Mouse (Mus musculus): Measurements from ENCODE around the gene Fam214a.

Gene Fam214a

DNA sequence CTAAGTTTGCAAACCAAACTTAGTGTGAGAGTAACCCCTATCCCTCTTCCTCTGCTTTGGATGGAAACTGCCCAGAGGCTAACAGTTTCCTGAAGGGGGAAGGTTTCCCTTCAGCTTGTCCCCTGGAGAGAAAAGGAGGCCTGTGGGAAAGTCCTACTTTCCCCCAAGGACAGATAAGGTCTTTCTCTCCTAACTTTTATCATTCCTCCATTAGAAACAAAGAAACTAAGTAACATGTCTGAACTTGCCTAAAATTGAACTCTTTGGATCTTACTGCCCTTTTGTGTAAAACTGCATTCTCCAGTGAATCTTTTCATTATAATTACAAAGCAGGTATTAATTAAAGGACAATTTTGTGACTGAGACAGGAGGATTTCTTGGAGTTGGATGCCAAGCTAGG is 45.3 kb downstream of the Fam214a start:
- CTCF ChIA-PET: interaction anchor here in 1 of 4 experiments (0.8 kb wide), 1 partner anchor 26 kb away, joined by 3 read pairs; no protein-coding TSS in a partner anchor
- POLR2A ChIA-PET: interaction anchor here in 2 of 4 experiments (0.9 to 1.4 kb wide), 2 partner anchors 40 to 214 kb away, joined by 3 to 4 read pairs; partner anchors contain the start of gene Arpp19 (in 1 of the 2)

DNA sequence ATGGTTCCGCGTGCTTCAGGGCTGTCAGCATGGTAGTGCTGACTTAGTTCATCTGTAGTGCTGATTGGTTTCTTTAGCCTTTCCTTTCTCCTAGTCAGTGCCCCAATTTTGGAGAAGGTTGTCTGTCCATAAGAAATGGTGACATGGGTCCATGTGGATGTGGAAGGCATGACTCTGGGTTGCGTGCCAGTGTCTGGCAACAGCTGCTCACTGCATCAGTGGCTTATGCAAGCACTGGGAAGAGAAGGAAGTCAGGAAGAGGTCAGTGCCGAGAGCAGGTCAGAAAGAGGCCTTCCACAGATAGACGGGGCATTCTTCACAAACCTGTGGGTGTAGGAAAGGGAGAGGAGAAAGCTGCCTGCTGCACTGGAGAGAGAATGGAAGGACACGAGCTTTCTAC is 48.3 kb downstream of the Fam214a start:
- POLR2A ChIA-PET: interaction anchor here in 1 of 4 experiments (0.5 kb wide), 1 partner anchor 36 kb away, joined by 3 read pairs; the partner anchor contains the start of gene Arpp19
- CTCF ChIA-PET: interaction anchor here in 1 of 4 experiments (1.3 kb wide), 1 partner anchor 49 kb away, joined by 5 read pairs; no protein-coding TSS in a partner anchor

DNA sequence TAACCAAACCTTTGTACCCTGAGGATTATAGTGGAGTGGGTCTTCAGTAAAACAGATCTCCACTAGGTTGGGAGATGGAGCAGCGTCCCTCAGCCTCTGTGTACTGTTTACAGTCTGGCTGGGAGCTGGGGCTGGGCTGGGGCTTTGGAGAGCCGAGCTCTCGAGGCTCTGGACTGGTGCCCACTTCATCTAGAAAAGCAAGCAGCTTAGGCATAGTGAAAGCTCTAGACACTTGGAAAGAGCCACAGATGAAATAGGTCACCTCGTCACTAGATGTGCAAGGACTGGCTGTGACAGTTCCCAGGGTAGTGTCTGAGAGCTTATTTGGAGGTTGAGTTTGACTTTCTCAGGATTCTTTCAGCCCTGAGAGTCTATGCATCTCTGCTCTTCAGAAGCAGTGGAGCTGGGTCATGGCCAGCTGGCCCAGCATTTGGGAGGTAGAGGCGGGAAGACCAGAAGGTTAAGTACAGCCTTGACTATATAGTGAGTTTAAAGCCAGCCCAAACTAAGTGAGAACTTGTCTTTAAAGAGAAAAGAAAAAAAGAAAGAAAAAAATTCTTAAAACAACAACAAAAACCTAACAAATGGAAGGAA is 49.0 kb downstream of the Fam214a start:
- CTCF ChIA-PET: interaction anchor here in 1 of 4 experiments (1.3 kb wide), 1 partner anchor 48 kb away, joined by 5 read pairs; no protein-coding TSS in a partner anchor

DNA sequence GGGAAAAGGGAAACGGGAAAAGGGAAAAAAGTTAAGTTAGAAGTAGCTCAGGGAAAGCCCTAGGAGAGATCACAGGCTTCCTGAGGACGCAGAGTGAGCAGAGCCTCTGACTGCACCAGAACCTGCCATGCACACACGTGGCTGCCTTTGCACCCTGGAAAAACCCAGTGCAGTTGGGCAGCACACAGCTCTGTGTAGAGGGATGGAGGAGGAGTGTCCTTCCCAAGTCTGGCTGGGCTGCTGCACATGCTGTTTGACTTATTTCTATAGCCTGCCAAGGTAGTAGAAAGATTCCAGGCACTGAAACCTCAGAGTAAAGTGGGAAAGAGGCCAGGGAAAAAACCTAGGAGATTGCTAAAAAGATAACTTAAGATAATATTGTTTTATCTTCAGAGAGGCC is 49.6 kb downstream of the Fam214a start:
- POLR2A ChIA-PET: interaction anchor here in 1 of 4 experiments (0.5 kb wide), 1 partner anchor 1958 kb away, joined by 3 read pairs; no protein-coding TSS in a partner anchor
- CTCF ChIA-PET: interaction anchor here in 1 of 4 experiments (1.3 kb wide), 1 partner anchor 48 kb away, joined by 5 read pairs; no protein-coding TSS in a partner anchor

More for the DNA sequence above, 49.0 kb downstream of the Fam214a start:
- POLR2A ChIA-PET: no interaction called here

DNA sequence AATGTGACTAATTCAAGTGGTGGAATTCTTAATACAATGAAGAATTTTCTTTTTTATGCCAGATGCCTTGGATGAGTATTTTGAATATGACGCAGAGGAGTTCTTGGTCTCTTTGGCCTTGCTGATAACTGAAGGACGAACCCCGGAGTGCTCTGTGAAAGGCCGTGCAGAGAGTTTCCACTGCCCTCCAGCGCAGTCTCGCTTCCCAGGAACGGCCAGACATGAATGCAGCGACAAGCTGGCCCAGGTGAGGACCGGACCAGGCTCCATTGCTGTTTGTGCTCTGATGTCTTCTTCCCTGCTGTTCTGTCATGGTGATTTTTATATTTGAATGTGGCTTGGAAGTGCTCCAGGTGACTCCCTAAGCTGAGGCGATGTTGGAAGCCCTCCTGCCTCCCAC is 51.5 kb downstream of the Fam214a start:
- ChIA-PET POLR2A (interaction anchor here in 2 of 4 experiments (1.2 to 1.3 kb wide), 2 partner anchors 11 to 16 kb away, joined by 3 read pairs; no protein-coding TSS in a partner anchor), CTCF (no interaction called here)

DNA sequence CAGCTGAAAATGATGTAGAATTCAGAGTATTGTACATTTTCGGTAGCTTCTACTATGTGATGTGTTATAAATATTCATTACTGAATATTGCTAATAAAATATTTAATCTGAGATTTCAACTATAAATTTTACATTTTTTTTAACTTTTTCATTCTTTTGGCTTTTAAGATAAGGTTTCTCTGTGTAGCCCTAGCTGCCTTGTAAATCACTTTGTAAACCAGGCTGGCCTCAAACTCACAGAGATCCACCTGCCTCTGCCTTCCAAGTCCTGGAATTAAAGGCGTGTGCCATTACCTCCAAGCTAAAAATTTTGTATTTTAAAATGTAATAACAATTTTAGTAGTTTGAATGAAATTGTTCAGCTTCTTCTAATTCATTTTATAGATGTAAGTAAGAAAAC is 63.9 kb downstream of the Fam214a start:
- ChIA-PET POLR2A (interaction anchor here in 1 of 4 experiments (0.8 kb wide), 1 partner anchor 23 kb away, joined by 3 read pairs; no protein-coding TSS in a partner anchor), CTCF (interaction anchor here in 1 of 4 experiments (1.5 kb wide), 1 partner anchor 33 kb away, joined by 3 read pairs; no protein-coding TSS in a partner anchor)

DNA sequence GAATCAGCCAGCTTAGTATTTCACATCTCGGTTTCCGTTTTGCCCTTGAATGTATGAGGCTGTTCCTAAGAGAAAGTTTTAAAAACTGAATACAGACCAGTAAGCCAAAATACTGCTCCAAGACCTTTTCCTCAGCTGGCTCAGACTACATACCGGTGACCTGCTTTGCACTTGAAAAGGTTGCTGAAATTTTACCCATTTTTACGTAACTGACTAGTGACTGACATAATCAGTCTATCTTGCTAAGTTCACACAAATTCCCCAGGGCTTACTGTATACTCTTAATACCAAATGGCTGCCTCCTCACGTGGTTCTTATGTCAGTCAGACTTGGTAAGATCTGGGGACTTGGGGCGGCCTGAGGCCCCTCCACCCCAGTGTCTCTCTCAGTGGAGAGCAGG is 66.5 kb downstream of the Fam214a start:
- ChIA-PET CTCF (no interaction called here), POLR2A (interaction anchor here in 1 of 4 experiments (1.4 kb wide), 1 partner anchor 11 kb away, joined by 4 read pairs; no protein-coding TSS in a partner anchor)

DNA sequence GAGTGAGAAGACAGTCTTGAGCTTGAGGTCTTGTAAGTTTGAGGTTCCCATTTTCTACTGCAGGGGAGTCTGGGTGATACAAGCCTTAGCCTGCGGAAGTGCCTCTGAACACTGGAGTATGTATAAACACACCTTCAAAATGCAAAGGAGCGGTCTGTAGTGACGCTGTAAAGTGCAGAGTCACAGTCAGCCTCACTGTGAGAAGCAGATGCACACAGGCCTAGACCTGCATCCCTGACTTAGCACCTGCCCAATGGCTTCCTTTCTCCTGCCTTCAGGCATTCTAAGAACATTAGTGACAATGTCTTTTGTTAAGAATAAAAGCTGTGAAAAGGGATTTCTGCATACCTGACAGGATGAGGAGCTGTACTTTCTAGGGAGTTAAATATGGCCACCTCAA is 66.9 kb downstream of the Fam214a start:
- ChIA-PET POLR2A (interaction anchor here in 1 of 4 experiments (0.7 to 1.4 kb wide), 3 partner anchors 11 to 44 kb away, joined by 3 to 4 read pairs (median 3); no protein-coding TSS in a partner anchor), CTCF (no interaction called here)

DNA sequence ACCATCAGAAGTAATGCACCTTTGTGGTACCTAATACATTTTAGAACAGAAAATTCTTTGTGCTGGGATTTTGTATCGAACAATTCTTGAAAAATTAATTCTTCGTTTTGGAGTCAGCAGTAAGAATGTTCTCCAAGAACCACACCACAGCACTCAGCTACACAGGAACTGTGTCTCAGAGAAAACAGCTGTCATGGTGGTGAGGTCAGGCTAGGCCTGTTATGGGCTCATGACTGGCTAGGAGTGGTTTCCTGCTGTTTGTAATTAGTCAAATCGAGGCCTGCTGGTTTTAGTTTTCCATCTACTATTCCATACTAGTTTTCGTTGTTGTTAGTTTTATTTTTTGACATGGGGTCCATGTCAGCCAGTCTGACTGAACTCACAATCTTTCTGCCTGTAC is 67.9 kb downstream of the Fam214a start:
- POLR2A ChIA-PET: no interaction called here
- CTCF ChIA-PET: no interaction called here

DNA sequence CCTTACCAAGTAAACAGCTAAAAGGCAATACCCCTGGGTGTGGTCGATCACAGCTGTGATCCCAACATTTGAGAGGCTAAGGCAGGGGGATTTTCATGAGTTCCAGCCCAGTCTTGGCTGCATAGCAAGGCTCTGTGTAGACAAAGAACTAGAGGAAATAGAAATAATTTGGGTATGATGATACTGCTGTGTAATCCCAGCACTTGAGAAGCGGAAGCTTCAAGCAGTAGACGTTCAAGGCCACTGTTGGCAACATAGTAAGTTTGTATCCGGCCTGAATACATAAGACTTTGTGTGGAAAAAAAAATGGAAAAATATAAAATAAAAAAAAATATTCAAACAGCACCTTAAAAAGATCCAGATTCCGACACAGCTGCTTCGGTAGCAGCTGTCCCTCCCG is 69.9 kb downstream of the Fam214a start:
- CTCF ChIA-PET: interaction anchor here in 1 of 4 experiments (0.6 kb wide), 1 partner anchor 458 kb away, joined by 3 read pairs; no protein-coding TSS in a partner anchor
- POLR2A ChIA-PET: interaction anchor here in 2 of 4 experiments (1.2 to 2.5 kb wide), 2 partner anchors 16 kb away, joined by 4 to 9 read pairs; partner anchors contain the start of gene Arpp19 (in 1 of the 2)

DNA sequence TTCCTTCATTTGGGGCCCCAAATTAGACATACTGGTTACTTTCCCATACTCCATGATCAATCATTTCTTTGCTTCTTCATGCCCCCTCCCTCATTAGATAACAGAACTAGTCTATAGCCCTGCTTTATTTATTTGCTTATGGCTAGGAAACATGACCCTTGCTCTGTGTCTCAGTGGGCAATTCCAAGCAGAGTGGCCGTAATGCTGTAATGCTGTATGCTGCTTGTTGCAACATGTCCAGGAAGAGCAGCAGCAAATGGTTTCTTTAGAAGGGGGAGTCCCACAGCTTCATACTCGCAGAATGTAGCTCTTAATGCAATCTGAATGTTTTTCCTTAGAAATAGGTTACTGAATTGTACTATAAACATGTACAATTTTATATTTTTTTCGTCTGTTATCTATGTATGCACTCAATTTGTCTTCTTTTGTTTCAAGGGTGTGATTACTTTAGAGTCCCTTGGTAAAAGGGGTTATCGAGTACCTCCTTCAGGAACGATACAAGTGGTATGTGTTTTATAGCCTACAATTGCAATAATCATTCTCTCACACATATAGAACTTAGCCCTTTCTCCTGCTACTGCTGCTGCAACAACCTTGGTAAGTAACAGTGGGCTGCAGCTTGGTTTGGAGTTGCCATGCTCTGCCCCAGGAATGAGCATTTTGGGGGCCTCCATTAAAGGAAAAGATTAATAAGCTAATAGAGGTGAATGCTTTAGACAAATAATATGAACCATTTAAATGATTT is 70.6 kb downstream of the Fam214a start:
- ChIA-PET CTCF (interaction anchor here in 3 of 4 experiments (0.6 to 1.7 kb wide), 5 partner anchors 10 to 458 kb away, joined by 3 to 6 read pairs (median 3); no protein-coding TSS in a partner anchor), POLR2A (interaction anchor here in 3 of 4 experiments (0.8 to 2.5 kb wide), 5 partner anchors 15 to 169 kb away, joined by 3 to 9 read pairs (median 3); partner anchors contain the start of gene Arpp19 (in 1 of the 3))

DNA sequence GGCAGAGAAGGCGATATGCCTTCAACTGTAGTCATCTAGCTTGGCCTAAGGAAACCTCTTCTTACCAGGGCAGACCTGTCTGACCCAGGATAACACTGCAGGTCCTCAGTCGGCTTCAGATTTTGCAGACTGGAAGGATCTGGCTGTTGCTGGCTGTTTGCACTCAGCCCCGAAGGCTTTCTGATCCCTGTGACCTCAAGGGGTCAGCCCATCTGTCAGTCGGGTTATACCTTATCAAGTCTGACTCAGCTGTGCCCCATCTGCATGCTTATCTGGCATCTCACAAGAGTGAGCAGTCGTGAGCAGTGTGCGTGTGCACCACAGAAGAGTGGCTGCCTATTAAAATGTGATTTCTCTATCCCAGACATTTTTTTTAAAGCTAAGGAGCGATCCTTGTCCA is 71.4 kb downstream of the Fam214a start:
- ChIA-PET CTCF (interaction anchor here in 3 of 4 experiments (0.9 to 1.7 kb wide), 7 partner anchors 9 to 259 kb away, joined by 3 to 6 read pairs (median 3); no protein-coding TSS in a partner anchor), POLR2A (interaction anchor here in 3 of 4 experiments (0.6 to 2.5 kb wide), 6 partner anchors 14 to 170 kb away, joined by 3 to 9 read pairs (median 3); partner anchors contain the start of gene Arpp19 (in 1 of the 3))

DNA sequence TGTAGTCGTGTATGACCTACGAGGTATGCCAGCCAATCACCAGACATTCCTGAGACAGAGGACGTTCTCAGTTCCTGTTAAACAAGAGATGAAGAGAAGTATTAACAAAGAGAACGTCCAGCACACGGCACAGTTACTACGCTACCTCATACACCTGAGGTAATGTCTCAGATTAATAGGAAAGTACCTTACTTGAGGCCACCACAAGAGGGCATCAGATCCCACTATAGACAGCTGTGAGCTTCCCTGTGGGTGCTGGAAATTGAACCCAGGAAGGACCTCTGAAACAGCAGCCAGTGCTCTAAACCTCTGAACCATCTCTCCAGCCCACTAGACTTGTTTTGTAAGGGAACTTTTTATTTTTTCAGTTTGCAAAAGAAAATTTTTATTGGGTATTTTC is 73.0 kb downstream of the Fam214a start:
- CTCF ChIA-PET: interaction anchor here in 3 of 4 experiments (0.5 to 1.4 kb wide), 9 partner anchors 13 to 880 kb away, joined by 3 to 6 read pairs (median 5); no protein-coding TSS in a partner anchor
- POLR2A ChIA-PET: interaction anchor here in 1 of 4 experiments (0.8 to 1.0 kb wide), 2 partner anchors 116 to 196 kb away, joined by 3 read pairs; no protein-coding TSS in a partner anchor

DNA sequence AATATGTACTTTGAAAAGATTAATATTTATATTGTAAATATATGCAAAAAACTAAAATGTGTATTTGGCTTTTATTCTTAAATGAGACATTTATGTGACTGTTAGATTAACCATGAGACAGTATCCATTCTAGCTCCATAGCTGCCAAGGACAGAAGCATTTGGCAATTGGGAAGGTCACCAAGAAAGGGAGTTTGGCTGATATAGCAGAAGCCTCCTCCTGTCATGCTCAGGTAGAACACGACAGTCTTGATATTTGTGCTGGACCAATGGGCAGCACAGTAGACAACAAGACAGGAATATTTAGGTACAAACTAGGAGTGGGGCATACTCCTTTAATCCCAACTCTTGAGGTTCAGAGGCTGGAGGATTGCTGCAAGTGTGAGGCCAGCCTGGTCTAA is 79.7 kb downstream of the Fam214a start:
- ChIA-PET CTCF (interaction anchor here in 1 of 4 experiments (1.0 kb wide), 1 partner anchor 9 kb away, joined by 3 read pairs; no protein-coding TSS in a partner anchor), POLR2A (no interaction called here)

DNA sequence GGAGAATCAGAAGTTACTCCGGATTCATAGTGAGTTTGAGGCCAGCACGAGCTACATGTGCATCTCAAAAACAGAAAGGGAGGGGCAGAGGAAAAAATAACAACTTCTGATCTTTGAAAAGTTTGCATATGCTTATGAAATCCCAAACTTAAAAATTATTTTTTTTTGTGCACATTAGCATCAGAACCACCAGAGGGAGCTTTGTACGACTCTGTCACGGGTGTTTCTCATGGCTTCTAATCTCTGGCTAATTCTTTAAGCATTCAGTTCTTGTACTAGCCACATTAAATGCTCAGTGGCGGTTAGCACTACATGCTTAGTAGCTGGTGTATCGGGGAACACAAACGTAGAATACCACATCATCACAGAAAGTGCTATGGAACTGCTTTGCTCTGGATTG is 80.5 kb downstream of the Fam214a start:
- ChIA-PET POLR2A (no interaction called here), CTCF (interaction anchor here (0.7 to 2.4 kb wide), 7 partner anchors 9 to 546 kb away, joined by 3 to 12 read pairs (median 4); no protein-coding TSS in a partner anchor)

DNA sequence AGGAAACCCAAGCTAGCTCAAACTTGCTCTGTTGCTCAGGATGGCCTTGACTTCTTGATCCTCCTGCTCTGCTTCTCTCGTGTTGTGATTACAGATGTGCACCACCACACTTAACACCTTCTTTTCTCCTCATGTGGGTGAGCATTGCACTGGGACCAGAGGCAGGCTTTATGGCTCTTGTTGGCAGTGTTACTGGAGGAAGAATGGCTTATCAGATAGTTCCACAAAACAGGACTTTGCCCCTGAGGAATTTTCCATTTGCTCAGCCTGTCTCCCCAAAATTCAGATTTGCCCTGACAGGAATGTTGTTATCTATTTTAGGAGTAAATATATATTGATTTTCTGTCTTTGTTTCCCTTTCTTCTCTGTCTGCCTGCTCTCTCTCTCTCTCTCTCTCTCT is 82.0 kb downstream of the Fam214a start:
- CTCF ChIA-PET: interaction anchor here in 3 of 4 experiments (0.5 to 2.4 kb wide), 4 partner anchors 15 to 375 kb away, joined by 3 to 12 read pairs (median 5); no protein-coding TSS in a partner anchor

DNA sequence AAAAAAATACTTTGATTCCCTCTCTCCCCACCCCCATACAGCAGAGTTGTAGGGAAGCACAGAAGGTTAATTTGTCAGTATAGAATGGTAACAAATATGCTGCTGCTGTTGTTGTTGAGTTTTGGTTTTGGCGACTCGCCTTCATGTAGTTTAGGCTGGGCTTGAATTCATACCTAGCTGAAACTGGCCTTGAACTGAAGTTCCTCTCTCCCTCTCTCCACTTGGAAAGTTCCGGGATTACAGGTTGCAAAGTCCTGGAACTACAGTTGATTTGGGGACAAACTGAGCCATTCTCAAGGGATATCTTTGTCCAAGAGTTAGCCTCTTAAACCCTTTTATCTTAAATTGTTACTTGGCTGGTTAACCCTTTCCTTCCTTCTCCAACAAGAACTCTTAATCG is 83.3 kb downstream of the Fam214a start:
- POLR2A ChIA-PET: interaction anchor here in 1 of 4 experiments (8.9 kb wide), 1 partner anchor 18 kb away, joined by 104 read pairs; no protein-coding TSS in a partner anchor
- CTCF ChIA-PET: no interaction called here

More for the DNA sequence above, 82.0 kb downstream of the Fam214a start:
- POLR2A ChIA-PET: no interaction called here

All from embryonic stem cell, embryonic (primary cell).